Mouse (Mus musculus) midbrain, embryonic 10.5 days (tissue): ENCODE data around the gene Lin7a. TPM values are rescaled to one million over a fixed set of nuclear protein-coding genes. Genes with fewer than 3 reads are reported as not detected.

Experiments used
- polyA plus RNA-seq: library from polyadenylated mRNA; unstranded; fragments of >200 nt; fragmentation: Nextera tagmentation; extraction: Ambion mirVana; gene quantifications from 2 replicates; pipeline ENCODE4 v1.2.1, GENCODE M21; 2016

Lin7a gene
- polyA plus RNA-seq, 1 experiment from 2014 or later, result 3.1 TPM

Other genes with a start within 250 kb of the Lin7a start
- 2.7 and 3.6 TPM in 2 replicates for gene Acss3, start 148.0 kb upstream of the Lin7a start, polyA plus RNA-seq
- gene Myf5, start 214.4 kb downstream of the Lin7a start, polyA plus RNA-seq, result 2.8 and 3.3 TPM in 2 replicates
- gene Myf6, start 223.1 kb downstream of the Lin7a start, polyA plus RNA-seq, result not detected in 2 replicates